Mouse (Mus musculus): ENCODE measurements at regions not wholly inside any gene's neighbourhood (a gene's known extent, or its start where the extent isn't known, plus 50 kb on each side); places are given as distances from the start of the nearest gene placed in this dataset.

DNA sequence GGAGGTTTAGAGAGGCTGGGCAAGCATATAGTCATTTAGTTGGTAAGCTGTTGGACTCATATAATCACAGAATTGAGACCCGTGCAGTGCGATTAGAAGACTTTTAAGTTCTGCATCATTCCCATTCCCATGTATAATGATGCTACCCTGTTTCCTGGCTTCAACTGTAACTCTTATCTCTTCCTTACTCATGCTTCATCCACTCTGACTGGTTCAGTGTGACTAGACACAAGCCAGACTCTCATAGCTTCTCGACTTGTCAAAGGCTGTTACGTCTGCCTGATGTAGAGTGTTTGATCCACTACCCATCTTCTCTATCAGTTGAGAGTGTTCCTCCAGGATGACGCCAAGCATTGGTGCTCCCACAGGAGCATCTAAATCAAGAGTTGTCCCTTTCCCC is 131.6 kb downstream of the Dact1 start:
- 78% methylated on average over 5 of the region's 5 CpGs for WGBS
- no peak overlapping the region for H3K9ac ChIP-seq (ENCODE audit: low read depth, low read length)
- H3K4me2 ChIP-seq (ENCODE audit: low read depth, low read length): no peak overlapping the region
- no peak for ATAC-seq
- no peaks in the 10 kb centered on the region for H3K36me3 ChIP-seq (ENCODE audit: control insufficient read depth, insufficient read depth, low read length)
- no peaks in the 10 kb centered on the region for H3K27me3 ChIP-seq (replicated peaks; ENCODE audit: control insufficient read depth, insufficient read depth, low read length)
- no peak overlapping the region for H3K4me3 ChIP-seq (ENCODE audit: low read length)
- peaks cover 7% of the 10 kb centered on the region for H3K4me1 ChIP-seq (ENCODE audit: control insufficient read depth, insufficient read depth, low read length)
- no peak overlapping the region for H3K27ac ChIP-seq (ENCODE audit: low read length)
- H3K9me3 ChIP-seq (ENCODE audit: control insufficient read depth, low read length): no peaks in the 10 kb centered on the region

DNA sequence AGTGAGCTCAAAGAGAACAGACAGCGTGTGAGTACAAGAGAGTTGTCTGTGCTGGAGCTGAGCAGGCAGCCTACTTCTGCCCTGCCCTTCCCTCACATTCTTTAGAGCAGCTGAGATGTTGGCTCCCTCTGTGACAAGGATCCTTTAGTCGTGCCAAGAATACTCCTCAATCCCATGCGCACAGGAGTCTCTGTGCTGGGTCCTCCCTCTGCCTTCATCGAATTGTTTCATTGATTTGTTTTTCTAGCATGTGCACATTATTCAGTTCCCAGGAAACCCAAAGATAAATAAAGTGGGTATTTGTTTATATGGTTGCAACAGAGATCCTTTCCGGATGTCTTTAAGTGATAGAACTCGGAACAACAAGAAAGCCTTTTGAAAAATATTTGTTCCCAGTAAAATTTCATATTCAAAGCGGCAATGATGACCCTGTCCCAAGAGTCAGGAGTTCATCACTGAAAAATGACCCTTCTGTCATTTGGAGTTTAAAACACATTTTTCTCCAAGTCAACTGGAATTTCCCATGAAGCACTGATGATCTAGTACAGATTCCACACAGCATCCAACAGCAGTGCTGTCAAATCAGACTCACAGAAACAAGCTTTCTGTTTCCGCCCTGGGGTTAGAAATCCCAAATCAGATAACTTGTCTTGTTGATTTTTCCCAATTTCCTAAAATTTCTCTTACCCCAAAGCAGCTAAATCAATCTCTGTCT is 136.7 kb downstream of the Dact1 start:
- 42% methylated on average over 8 of the region's 8 CpGs for WGBS
- peak; percentile 66 for ATAC-seq

DNA sequence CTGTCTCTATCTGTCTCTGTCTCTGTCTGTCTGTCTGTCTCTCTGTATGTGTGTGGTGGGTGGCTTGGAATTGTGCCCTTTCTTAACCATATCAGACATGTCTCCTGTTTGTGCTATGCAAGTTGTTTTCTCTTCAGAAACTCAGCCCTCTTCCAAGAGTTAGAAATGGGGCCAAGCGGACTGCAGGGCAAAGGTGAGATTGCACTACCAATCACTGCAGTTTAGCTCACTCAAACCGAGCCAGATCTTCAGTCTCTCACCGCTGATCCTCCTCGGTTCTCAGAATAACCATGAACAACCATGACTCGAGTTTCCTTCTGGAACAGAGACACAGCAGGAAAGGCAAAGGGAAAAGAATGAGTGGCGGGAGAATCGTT is 137.2 kb downstream of the Dact1 start:
- no peak overlapping the region for H3K4me2 ChIP-seq (ENCODE audit: low read depth, low read length)
- H3K9me3 ChIP-seq (ENCODE audit: control insufficient read depth, low read length): no peaks in the 10 kb centered on the region
- H3K27ac ChIP-seq (ENCODE audit: low read length): peak overlapping the region; percentile 55
- no peaks in the 10 kb centered on the region for H3K36me3 ChIP-seq (ENCODE audit: control insufficient read depth, insufficient read depth, low read length)
- H3K4me1 ChIP-seq (ENCODE audit: control insufficient read depth, insufficient read depth, low read length): 0 out of 2 replicates have a peak, but pooled peaks cover 2% of the 10 kb centered on the region
- no peak overlapping the region for H3K9ac ChIP-seq (ENCODE audit: low read depth, low read length)
- no peak for ATAC-seq
- no peak overlapping the region for H3K4me3 ChIP-seq (ENCODE audit: low read length)
- WGBS: 32% methylated on average over 7 of the region's 7 CpGs
- H3K27me3 ChIP-seq (replicated peaks; ENCODE audit: control insufficient read depth, insufficient read depth, low read length): no peaks in the 10 kb centered on the region

More for the DNA sequence above, 136.7 kb downstream of the Dact1 start:
- no peaks in the 10 kb centered on the region for H3K36me3 ChIP-seq (ENCODE audit: control insufficient read depth, insufficient read depth, low read length)
- 0 out of 2 replicates have a peak, but pooled peaks cover 2% of the 10 kb centered on the region for H3K4me1 ChIP-seq (ENCODE audit: control insufficient read depth, insufficient read depth, low read length)
- peak overlapping the region; percentile 55 for H3K27ac ChIP-seq (ENCODE audit: low read length)
- no peak overlapping the region for H3K9ac ChIP-seq (ENCODE audit: low read depth, low read length)
- no peaks in the 10 kb centered on the region for H3K27me3 ChIP-seq (replicated peaks; ENCODE audit: control insufficient read depth, insufficient read depth, low read length)
- no peak overlapping the region for H3K4me2 ChIP-seq (ENCODE audit: low read depth, low read length)
- no peaks in the 10 kb centered on the region for H3K9me3 ChIP-seq (ENCODE audit: control insufficient read depth, low read length)
- no peak overlapping the region for H3K4me3 ChIP-seq (ENCODE audit: low read length)

DNA sequence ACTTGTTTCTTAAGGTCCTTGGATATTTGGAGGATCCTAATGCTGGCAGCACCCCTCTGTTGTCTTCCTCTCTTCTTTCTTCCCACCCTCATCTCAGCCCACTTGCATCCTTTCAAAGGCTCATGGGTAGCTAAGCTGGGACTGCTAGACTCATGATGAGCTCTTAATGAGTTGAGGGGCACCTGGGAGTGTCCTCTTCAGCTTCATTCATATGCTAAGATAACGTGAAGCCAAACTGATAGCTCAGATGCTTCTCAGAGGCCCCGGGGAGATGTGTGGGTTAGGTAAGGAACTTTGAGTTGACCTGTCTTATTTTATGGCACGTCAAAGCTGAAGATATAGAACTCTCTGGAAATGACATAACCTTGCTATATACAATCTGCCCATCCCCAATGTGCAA is 139.3 kb downstream of the Dact1 start:
- Histone ChIP-seq H3K27ac (ENCODE audit: low read length) (no peak overlapping the region), H3K4me2 (ENCODE audit: low read depth, low read length) (no peak overlapping the region), H3K27me3 (replicated peaks; ENCODE audit: control insufficient read depth, insufficient read depth, low read length) (no peaks in the 10 kb centered on the region), H3K36me3 (ENCODE audit: control insufficient read depth, insufficient read depth, low read length) (no peaks in the 10 kb centered on the region), H3K4me3 (ENCODE audit: low read length) (no peak overlapping the region), H3K9me3 (ENCODE audit: control insufficient read depth, low read length) (no peaks in the 10 kb centered on the region), H3K4me1 (ENCODE audit: control insufficient read depth, insufficient read depth, low read length) (0 out of 2 replicates have a peak, but pooled peaks cover 2% of the 10 kb centered on the region), H3K9ac (ENCODE audit: low read depth, low read length) (no peak overlapping the region)
- WGBS: 62% methylated on average over 3 of the region's 3 CpGs
- no peak for ATAC-seq

DNA sequence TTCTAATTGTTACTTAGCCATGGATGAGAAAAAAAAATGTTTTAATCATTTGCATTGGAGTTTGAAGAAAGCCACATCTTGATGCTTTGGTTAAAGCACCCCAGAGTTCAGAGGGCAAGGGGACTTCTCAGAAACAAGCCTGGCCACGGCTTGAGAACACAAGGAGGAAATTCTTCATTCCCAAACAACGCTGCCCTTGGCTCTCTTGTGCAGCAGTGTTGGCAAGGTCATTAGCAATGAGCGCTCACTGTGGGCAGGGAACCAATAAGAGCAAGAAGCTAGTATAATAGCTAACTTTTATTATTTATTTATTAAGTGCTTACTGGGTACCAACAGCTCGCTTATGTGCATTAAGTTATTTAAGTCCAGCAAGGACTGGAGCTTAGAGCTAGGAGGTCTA is 140.4 kb downstream of the Dact1 start:
- H3K4me3 ChIP-seq (ENCODE audit: low read length): no peak overlapping the region
- WGBS: 59% methylated on average over 4 of the region's 4 CpGs
- no peak overlapping the region for H3K9ac ChIP-seq (ENCODE audit: low read depth, low read length)
- H3K4me2 ChIP-seq (ENCODE audit: low read depth, low read length): no peak overlapping the region
- H3K36me3 ChIP-seq (ENCODE audit: control insufficient read depth, insufficient read depth, low read length): no peaks in the 10 kb centered on the region
- H3K4me1 ChIP-seq (ENCODE audit: control insufficient read depth, insufficient read depth, low read length): 0 out of 2 replicates have a peak, but pooled peaks cover 2% of the 10 kb centered on the region
- H3K9me3 ChIP-seq (ENCODE audit: control insufficient read depth, low read length): no peaks in the 10 kb centered on the region
- ATAC-seq: no peak
- no peaks in the 10 kb centered on the region for H3K27me3 ChIP-seq (replicated peaks; ENCODE audit: control insufficient read depth, insufficient read depth, low read length)
- H3K27ac ChIP-seq (ENCODE audit: low read length): no peak overlapping the region

DNA sequence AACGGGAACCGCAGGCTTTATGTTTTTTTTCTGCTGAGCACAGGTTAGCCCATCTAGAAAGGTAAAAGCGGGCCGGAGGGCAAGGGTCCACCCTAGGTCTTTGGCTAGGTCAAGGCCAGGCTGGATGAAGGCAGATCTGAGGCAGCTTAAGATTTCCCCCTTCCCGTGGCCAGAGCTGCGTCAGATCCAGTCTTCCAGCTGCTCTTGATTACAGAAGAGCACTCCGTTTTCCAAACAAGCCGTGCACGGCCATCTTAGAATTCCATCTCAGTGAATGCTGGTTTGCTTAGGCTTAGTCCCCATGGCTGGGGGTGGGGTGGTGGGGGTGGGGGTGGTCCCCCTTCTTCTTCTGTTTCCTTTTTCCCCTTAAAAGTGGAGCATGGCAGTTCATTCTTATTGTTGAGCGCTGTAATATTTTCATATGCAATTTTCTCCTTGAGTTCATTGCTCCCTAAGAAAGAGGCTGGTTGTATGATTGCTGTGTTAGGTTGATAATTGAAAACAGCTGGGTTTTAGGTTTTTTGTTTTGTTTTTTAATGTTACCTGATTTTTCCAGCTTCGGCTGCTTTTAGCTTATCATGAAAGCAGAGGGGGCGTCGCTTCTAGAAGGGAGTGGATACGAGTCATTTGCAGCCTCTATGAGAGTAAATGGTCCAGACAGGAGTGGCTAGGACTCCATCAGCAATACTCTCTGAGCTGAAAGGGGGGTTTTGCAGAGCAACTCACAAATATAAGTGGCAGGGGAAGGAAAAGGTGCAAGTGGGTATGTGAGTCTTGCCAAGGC is 141.2 kb downstream of the Dact1 start:
- ATAC-seq: no peak
- Histone ChIP-seq H3K9ac (ENCODE audit: low read depth, low read length) (no peak overlapping the region), H3K4me1 (ENCODE audit: control insufficient read depth, insufficient read depth, low read length) (0 out of 2 replicates have a peak, but pooled peaks cover 2% of the 10 kb centered on the region), H3K4me2 (ENCODE audit: low read depth, low read length) (no peak overlapping the region), H3K9me3 (ENCODE audit: control insufficient read depth, low read length) (no peaks in the 10 kb centered on the region), H3K36me3 (ENCODE audit: control insufficient read depth, insufficient read depth, low read length) (no peaks in the 10 kb centered on the region), H3K27ac (ENCODE audit: low read length) (no peak overlapping the region), H3K27me3 (replicated peaks; ENCODE audit: control insufficient read depth, insufficient read depth, low read length) (no peaks in the 10 kb centered on the region), H3K4me3 (ENCODE audit: low read length) (no peak overlapping the region)
- 69% methylated on average over 14 of the region's 14 CpGs for WGBS

DNA sequence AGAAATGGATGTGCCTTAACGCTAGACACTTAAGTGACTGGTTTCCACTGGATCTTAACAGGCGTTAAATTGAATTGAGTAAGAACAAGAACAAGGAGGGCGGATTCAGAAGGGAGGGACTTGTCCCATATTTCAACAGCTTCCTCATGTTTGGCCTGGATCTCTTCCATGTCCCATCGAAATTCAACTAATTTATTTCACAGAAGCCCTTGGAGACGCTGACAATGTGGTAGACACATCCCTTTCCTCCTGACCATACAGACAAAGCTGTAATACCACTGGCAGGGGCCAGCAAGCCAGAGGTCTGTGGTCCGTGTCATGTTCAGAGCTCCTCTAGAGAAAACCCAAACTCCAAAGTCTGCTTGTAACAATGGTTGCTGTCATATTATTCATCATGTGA is 147.2 kb downstream of the Dact1 start:
- Histone ChIP-seq H3K4me2 (ENCODE audit: low read depth, low read length) (no peak overlapping the region), H3K4me1 (ENCODE audit: control insufficient read depth, insufficient read depth, low read length) (peaks cover 7% of the 10 kb centered on the region; the same call in 1 of the 2 replicates), H3K36me3 (ENCODE audit: control insufficient read depth, insufficient read depth, low read length) (no peaks in the 10 kb centered on the region), H3K27ac (ENCODE audit: low read length) (no peak overlapping the region), H3K4me3 (ENCODE audit: low read length) (no peak overlapping the region), H3K27me3 (replicated peaks; ENCODE audit: control insufficient read depth, insufficient read depth, low read length) (no peaks in the 10 kb centered on the region), H3K9ac (ENCODE audit: low read depth, low read length) (no peak overlapping the region), H3K9me3 (ENCODE audit: control insufficient read depth, low read length) (no peaks in the 10 kb centered on the region)
- ATAC-seq: no peak
- WGBS: 71% methylated on average over 6 of the region's 6 CpGs

DNA sequence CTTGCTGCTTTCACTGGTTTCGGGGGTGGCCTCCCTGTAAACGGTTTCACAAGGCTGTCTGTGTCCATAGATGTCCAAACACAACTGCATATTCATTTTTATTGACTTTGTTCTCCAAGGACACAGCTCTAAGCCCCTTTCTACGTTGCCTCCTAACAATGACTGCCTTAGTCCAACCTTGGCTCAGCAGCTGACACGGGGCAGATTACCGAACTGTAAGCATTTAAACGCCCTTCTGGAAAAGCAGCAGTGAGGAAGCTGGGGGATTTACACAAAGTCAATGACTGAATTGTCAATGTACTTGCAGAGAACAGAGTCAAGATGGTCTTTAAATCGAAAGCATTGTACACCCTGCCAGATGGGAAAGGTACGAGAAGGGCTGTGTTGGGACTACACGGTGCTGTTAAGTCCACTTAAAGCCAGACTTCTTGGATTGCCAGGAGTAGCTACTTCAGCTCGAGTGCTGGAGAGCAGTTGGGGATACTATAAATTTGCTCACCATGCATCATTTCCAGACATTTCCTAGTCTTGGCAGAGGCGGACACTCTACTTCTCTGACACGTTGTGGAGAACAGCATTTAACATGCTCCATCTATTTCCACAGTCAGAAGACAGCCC is 149.0 kb downstream of the Dact1 start:
- Histone ChIP-seq H3K4me1 (ENCODE audit: control insufficient read depth, insufficient read depth, low read length) (peaks cover 7% of the 10 kb centered on the region; the same call in 1 of the 2 replicates), H3K36me3 (ENCODE audit: control insufficient read depth, insufficient read depth, low read length) (no peaks in the 10 kb centered on the region), H3K9me3 (ENCODE audit: control insufficient read depth, low read length) (no peaks in the 10 kb centered on the region), H3K4me2 (ENCODE audit: low read depth, low read length) (no peak overlapping the region), H3K27ac (ENCODE audit: low read length) (no peak overlapping the region; the same call in 1 of the 2 replicates), H3K4me3 (ENCODE audit: low read length) (no peak overlapping the region), H3K27me3 (replicated peaks; ENCODE audit: control insufficient read depth, insufficient read depth, low read length) (no peaks in the 10 kb centered on the region), H3K9ac (ENCODE audit: low read depth, low read length) (no peak overlapping the region)
- ATAC-seq: no peak
- 43% methylated on average over 12 of the region's 12 CpGs for WGBS

DNA sequence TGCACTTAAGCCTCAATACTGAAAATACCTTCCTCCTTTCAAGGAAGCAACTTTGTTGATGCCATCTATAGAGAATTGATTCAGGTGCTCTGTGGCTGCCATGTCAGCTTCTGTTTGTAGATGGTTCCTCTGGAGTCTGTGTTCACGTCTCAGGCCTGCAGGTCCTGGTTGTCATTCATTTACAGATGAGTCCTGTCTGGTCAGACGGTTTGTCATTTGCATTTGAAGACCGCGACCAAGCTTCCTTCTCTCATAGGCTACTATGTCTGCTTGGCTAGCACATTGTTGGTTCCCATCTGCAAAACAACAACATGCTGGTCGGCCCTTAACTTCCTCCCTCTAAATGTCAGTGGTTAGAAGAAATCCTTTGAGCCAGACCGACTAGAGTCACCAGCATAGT is 151.0 kb downstream of the Dact1 start:
- H3K9me3 ChIP-seq (ENCODE audit: control insufficient read depth, low read length): no peaks in the 10 kb centered on the region
- no peak for ATAC-seq
- H3K4me1 ChIP-seq (ENCODE audit: control insufficient read depth, insufficient read depth, low read length): peaks cover 7% of the 10 kb centered on the region; the same call in 1 of the 2 replicates
- no peak overlapping the region for H3K4me3 ChIP-seq (ENCODE audit: low read length)
- 76% methylated on average over 6 of the region's 6 CpGs for WGBS
- no peak overlapping the region for H3K9ac ChIP-seq (ENCODE audit: low read depth, low read length)
- H3K4me2 ChIP-seq (ENCODE audit: low read depth, low read length): no peak overlapping the region
- no peak overlapping the region for H3K27ac ChIP-seq (ENCODE audit: low read length)
- H3K36me3 ChIP-seq (ENCODE audit: control insufficient read depth, insufficient read depth, low read length): no peaks in the 10 kb centered on the region
- H3K27me3 ChIP-seq (replicated peaks; ENCODE audit: control insufficient read depth, insufficient read depth, low read length): no peaks in the 10 kb centered on the region

Measured in intestine, embryonic 16.5 days (tissue).